Mouse (Mus musculus): Measurements from ENCODE around the gene Cypt1. TPM values are rescaled to one million over a fixed set of nuclear protein-coding genes. Genes with fewer than 3 reads are reported as not detected.

Gene Cypt1
- polyA plus RNA-seq (2016; fragmentation: Nextera tagmentation; extraction: Ambion mirVana): not detected in 2 replicates

- Histone ChIP-seq H3K9me3 (no peaks in the 10 kb centered on the region), H3K4me1 (replicated peaks) (no peaks in the 10 kb centered on the region), H3K27me3 (no peaks in the 10 kb centered on the region), H3K27ac (no peak within 1 kb of the TSS), H3K36me3 (no peaks in the 10 kb centered on the region), H3K4me2 (no peak within 1 kb of the TSS), H3K9ac (replicated peaks) (no peak within 1 kb of the TSS), H3K4me3 (replicated peaks) (no peak within 1 kb of the TSS)
- ATAC-seq (ENCODE audit: insufficient number of reproducible peaks, insufficient read depth, low FRiP score, low TSS enrichment, low read depth): no peak
- WGBS: 93% methylated on average over 3 of the region's 3 CpGs
These were observed at the start of gene Cypt1 for GRCm38 (mm10) chrX:16522569-16522968. Gene Cypt1 (plus strand): TSS chrX:16522869.

GRCm38 (mm10) chrX:16546806-16547205, 24.1 kb downstream of the Cypt1 start:
- no peaks in the 10 kb centered on the region for H3K9me3 ChIP-seq
- H3K4me2 ChIP-seq: no peak overlapping the region
- no peak overlapping the region for H3K9ac ChIP-seq (replicated peaks)
- H3K27me3 ChIP-seq: no peaks in the 10 kb centered on the region
- H3K4me3 ChIP-seq (replicated peaks): no peak overlapping the region
- H3K27ac ChIP-seq: no peak overlapping the region
- no peaks in the 10 kb centered on the region for H3K36me3 ChIP-seq
- H3K4me1 ChIP-seq (replicated peaks): no peaks in the 10 kb centered on the region
- ATAC-seq (ENCODE audit: insufficient number of reproducible peaks, insufficient read depth, low FRiP score, low TSS enrichment, low read depth): no peak

GRCm38 (mm10) chrX:16557061-16557460, 34.4 kb downstream of the Cypt1 start:
- Histone ChIP-seq H3K4me3 (replicated peaks) (no peak overlapping the region), H3K9ac (replicated peaks) (no peak overlapping the region), H3K4me1 (replicated peaks) (no peaks in the 10 kb centered on the region), H3K27me3 (no peaks in the 10 kb centered on the region), H3K9me3 (no peaks in the 10 kb centered on the region), H3K36me3 (no peaks in the 10 kb centered on the region), H3K4me2 (no peak overlapping the region), H3K27ac (no peak overlapping the region)
- WGBS: 43% methylated on average over 1 of the region's 1 CpGs
- no peak for ATAC-seq (ENCODE audit: insufficient number of reproducible peaks, insufficient read depth, low FRiP score, low TSS enrichment, low read depth)

- no peaks in the 10 kb centered on the region for H3K27me3 ChIP-seq
- no peak overlapping the region for H3K4me2 ChIP-seq
- H3K9me3 ChIP-seq: no peaks in the 10 kb centered on the region
- H3K27ac ChIP-seq: no peak overlapping the region
- ATAC-seq (ENCODE audit: insufficient number of reproducible peaks, insufficient read depth, low FRiP score, low TSS enrichment, low read depth): no peak
- no peaks in the 10 kb centered on the region for H3K4me1 ChIP-seq (replicated peaks)
- H3K4me3 ChIP-seq (replicated peaks): no peak overlapping the region
- H3K36me3 ChIP-seq: no peaks in the 10 kb centered on the region
- H3K9ac ChIP-seq (replicated peaks): no peak overlapping the region
These were observed 35.8 kb downstream of the Cypt1 start for GRCm38 (mm10) chrX:16558501-16558900.

Other genes starting within 250 kb of the Cypt1 start
- gene Maoa, start 96.8 kb downstream of the Cypt1 start, polyA plus RNA-seq (2016; fragmentation: Nextera tagmentation; extraction: Ambion mirVana): 12.8 TPM in 2 replicates

Data from limb, embryonic 12.5 days (tissue).